Mouse (Mus musculus): ENCODE measurements around the gene Olfr1320.
"Not testable (repeated sequence)": the region's sequence is repeated elsewhere in the genome, so short reads cannot be mapped to it uniquely, and the experiment has no call there.

The Olfr1320 gene

GRCm38 (mm10) chrX:49672033-49672432 lies at the start of gene Olfr1320:
Gene Olfr1320 (plus strand): TSS chrX:49672333.
- DNase-seq = no peak

- DNase-seq = no peak
Observed at GRCm38 (mm10) chrX:49627566-49627965, 44.6 kb upstream of the Olfr1320 start.

- DNase-seq = no peak
Observed at GRCm38 (mm10) chrX:49631195-49631594, 40.9 kb upstream of the Olfr1320 start.

- DNase-seq = not testable (repeated sequence)
Observed at GRCm38 (mm10) chrX:49660781-49661180, 11.4 kb upstream of the Olfr1320 start.

Measured in heart, adult 11 months (tissue).